Mouse (Mus musculus): ENCODE data around the gene Kri1.

DNA sequence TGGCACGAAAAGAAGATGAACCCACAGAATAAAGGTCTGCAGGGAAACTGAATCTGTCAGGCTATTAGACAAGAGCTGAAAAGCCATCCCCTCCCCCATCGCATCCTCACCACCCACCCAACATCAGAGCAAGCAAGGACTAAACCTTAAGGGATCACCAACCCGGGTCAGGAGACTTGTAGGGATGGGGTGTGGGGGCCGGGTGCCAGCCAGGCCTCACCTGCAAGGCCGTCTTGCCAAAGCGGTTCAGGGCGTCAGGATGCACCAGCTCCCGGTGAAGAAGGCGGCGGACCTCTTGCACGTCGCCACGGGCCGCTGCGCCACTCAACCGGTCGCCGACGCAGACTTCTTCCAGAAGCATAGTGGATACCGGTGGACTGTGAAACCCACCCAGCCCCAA lies 2.8 kb upstream of the Kri1 start:
- TF ChIP-seq CTCF (IDR thresholded peaks at IDR 0.05; ENCODE audit: borderline replicate concordance, insufficient read depth, low read length) (no peak), POLR2A (IDR thresholded peaks at IDR 0.05; ENCODE audit: low read depth, low read length) (no peak)
